Comparison of ENCODE assay signal across 17 mouse cellular contexts in the genomic region with DNA sequence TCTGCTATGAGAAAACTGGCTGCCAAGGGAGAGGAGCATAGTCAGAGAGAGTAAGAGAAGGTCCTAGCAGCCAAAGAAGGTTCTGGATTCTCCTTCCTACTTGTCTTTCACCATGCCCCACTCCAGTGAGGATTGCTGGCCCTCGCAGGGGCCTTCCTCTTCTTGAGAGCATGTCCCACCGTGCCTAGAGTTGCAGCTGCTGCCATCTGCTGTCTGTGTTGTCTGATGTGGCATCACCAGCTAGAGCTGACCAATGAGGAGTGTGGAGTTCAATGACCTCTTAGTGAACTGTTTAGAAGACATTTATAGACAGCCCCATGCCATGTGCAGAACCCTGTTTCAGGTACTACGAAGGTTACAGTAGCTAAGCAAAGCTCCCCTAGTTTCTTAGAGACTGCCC. TPM values are rescaled to one million over a fixed set of nuclear protein-coding genes. Genes with fewer than 3 reads are reported as not detected.
DNase-seq lines count a peak whose midpoint lies in the region; ATAC-seq and TF ChIP-seq lines count a peak whose summit lies in the region.
"Had no signal": no experiment of that assay in that cellular context is flagged by ENCODE, and none has a peak within 500 bp of the region (broad histone marks: within the 10 kb centered on the region; RNA-seq: fewer than 3 reads in every experiment).

No protein-coding gene starts in this region.

- TF ChIP-seq CTCF in gastrocnemius, adult 2 months (IDR thresholded peaks at IDR 0.05) = peak; percentile 19; the same call in 1 of the 2 replicates
- TF ChIP-seq CTCF in lung, embryonic 14.5 days (IDR thresholded peaks at IDR 0.05; ENCODE audit: low read depth) = 0 out of 2 replicates have a peak, but pooled peaks have one; percentile 5
- peak; percentile 9; the same call in 1 of the 2 replicates for TF ChIP-seq CTCF in small intestine, adult 2 months (IDR thresholded peaks at IDR 0.05; ENCODE audit: extremely low read depth, insufficient read length, insufficient replicate concordance, low read depth, low read length)

- H3K9ac ChIP-seq in lung, embryonic 14.5 days = no peak overlapping the region
- H3K9ac ChIP-seq: forebrain, postnatal 0 days; limb, embryonic 13.5 days had no signal

- peak overlapping the region; percentile 10; the same call in 1 of the 2 replicates for H3K27ac ChIP-seq in gastrocnemius, adult 2 months
- H3K27ac ChIP-seq in lung, embryonic 14.5 days (ENCODE audit: low read depth) = no peak overlapping the region
- H3K27ac ChIP-seq in small intestine, adult 2 months (ENCODE audit: insufficient read depth, low read depth, low read length) = no peak overlapping the region
- H3K27ac ChIP-seq: heart, embryonic 10.5 days; limb, embryonic 13.5 days had no signal

- DNase-seq in gastrocnemius, adult 2 months = peak; percentile 26
- DNase-seq in gastrocnemius, postnatal 4 days (ENCODE audit: low spot score in 2 of 2) = no peak
- peak; percentile 26 for DNase-seq in lung, embryonic 14.5 days
- no peak for DNase-seq in lung, postnatal 36 days
- DNase-seq in MEL-GATA-1-ER (ENCODE audit: extremely low read depth, low read depth) = peak; percentile 6
- no peak for DNase-seq in thymus, postnatal 25 days
- no peak for DNase-seq in ovary, postnatal 36 days (ENCODE audit: low spot score)
- DNase-seq: adrenal gland, adult 8-10 months; cerebellum, adult 8-10 months; forebrain, postnatal 0 days; gastrocnemius, postnatal 10 days; heart, postnatal 4 days; right cerebral cortex, postnatal 14 days had no signal

- no peaks in the 10 kb centered on the region for H3K36me3 ChIP-seq in lung, embryonic 14.5 days (ENCODE audit: insufficient read depth)
- no peaks in the 10 kb centered on the region for H3K36me3 ChIP-seq in small intestine, adult 2 months (ENCODE audit: control insufficient read depth, insufficient read depth, low read length)
- H3K36me3 ChIP-seq: heart, embryonic 10.5 days; limb, embryonic 13.5 days had no signal

- H3K27me3 ChIP-seq in lung, embryonic 14.5 days (ENCODE audit: insufficient read depth, low read length) = peaks cover 6% of the 10 kb centered on the region
- no peaks in the 10 kb centered on the region for H3K27me3 ChIP-seq in small intestine, adult 2 months (ENCODE audit: control insufficient read depth, insufficient read depth, low read length)
- H3K27me3 ChIP-seq: Patski had no signal

- no peak overlapping the region for H3K4me3 ChIP-seq in gastrocnemius, adult 2 months
- no peak overlapping the region for H3K4me3 ChIP-seq in lung, embryonic 14.5 days (ENCODE audit: low read depth, low read length)
- H3K4me3 ChIP-seq in small intestine, adult 2 months (ENCODE audit: low read depth, low read length) = no peak overlapping the region
- H3K4me3 ChIP-seq: heart, embryonic 10.5 days; limb, embryonic 13.5 days had no signal

- WGBS in lung, embryonic 14.5 days = 51% methylated on average over 3 of the region's 3 CpGs
- WGBS in small intestine, adult 2 months = 53% methylated on average over 3 of the region's 3 CpGs

- no peaks in the 10 kb centered on the region for H3K4me1 ChIP-seq in lung, embryonic 14.5 days (ENCODE audit: insufficient read depth)
- no peaks in the 10 kb centered on the region for H3K4me1 ChIP-seq in small intestine, adult 2 months (ENCODE audit: control insufficient read depth, insufficient read depth, insufficient read length, low read length)

- H3K9me3 ChIP-seq in lung, embryonic 14.5 days (ENCODE audit: low read depth, low read length) = no peaks in the 10 kb centered on the region
- H3K9me3 ChIP-seq: heart, embryonic 10.5 days; limb, embryonic 13.5 days had no signal

- intact Hi-C loops in gastrocnemius, adult 2 months (cut with DNase I) = no loop called here

- ATAC-seq in lung, embryonic 14.5 days (ENCODE audit: insufficient read depth) = no peak
- ATAC-seq: forebrain, postnatal 0 days; Patski had no signal

- TF ChIP-seq POLR2A in small intestine, adult 2 months (IDR thresholded peaks at IDR 0.05; ENCODE audit: low read depth, low read length) = no peak

- no peak overlapping the region for H3K4me2 ChIP-seq in lung, embryonic 14.5 days
- H3K4me2 ChIP-seq: limb, embryonic 13.5 days had no signal

RNA-seq across cellular contexts. Expression of a gene that starts 9.0 kb away (rescaled TPM):
- total RNA-seq in gastrocnemius, adult 2 months (2021) = 10 to 100 TPM; 70.1 to 76.4 TPM
- 100 to 1,000 TPM; 113 to 130 TPM for total RNA-seq in gastrocnemius, postnatal 4 days (2021)
- polyA plus RNA-seq in lung, embryonic 14.5 days (2014; fragmentation: Nextera tagmentation; extraction: Ambion mirVana) = 11.5 and 13.5 TPM in 2 replicates
- 6.3 and 7.9 TPM in 2 replicates for polyA plus RNA-seq in small intestine, adult 2 months (2012; rRNA removed)

Comparison
In these comparisons a context has a peak if more than half of its experiments do, and no peak if none do; other contexts are left out.
1. DNase-seq: peak in gastrocnemius, adult 2 months (single experiment), lung, embryonic 14.5 days (single experiment) and MEL-GATA-1-ER (single experiment); none in gastrocnemius, postnatal 4 days (0 of 2), lung, postnatal 36 days (single experiment), thymus, postnatal 25 days (single experiment) and ovary, postnatal 36 days (single experiment).
2. Peak in every context shown above with its lines, with median percentiles within 50 percentile points of each other: CTCF ChIP-seq.